Mouse (Mus musculus) megakaryocyte, embryonic 14.5 days (primary cell): ENCODE measurements at regions not wholly inside any gene's neighbourhood (a gene's known extent, or its start where the extent isn't known, plus 50 kb on each side); places are given as distances from the start of the nearest gene placed in this dataset.

Experiments
- FLI1 ChIP-seq: IDR thresholded peaks from 2 replicates; pipeline ENCODE4 v1.6.1; 2012; ENCODE audit warnings: low read length, inconsistent platforms, mixed read lengths
- GATA1 ChIP-seq: IDR thresholded peaks from 3 replicates; pipeline ENCODE4 v1.6.1; 2012; ENCODE audit warnings: mixed read lengths, low read length, inconsistent platforms, borderline replicate concordance

- TF ChIP-seq GATA1, result no peak
- TF ChIP-seq FLI1, result no peak
Observed at GRCm38 (mm10) chr2:34016350-34017141, 128.8 kb upstream of the Mvb12b start.
